Mouse (Mus musculus): ENCODE measurements at regions not wholly inside any gene's neighbourhood (a gene's known extent, or its start where the extent isn't known, plus 50 kb on each side); places are given as distances from the start of the nearest gene placed in this dataset.
A peak's percentile ranks its signal among the peaks of the same experiment; 100 is the strongest.

- no peak for DNase-seq (ENCODE audit: extremely low spot score in 1 of 2, low spot score in 2 of 2)
- Histone ChIP-seq H3K27ac (peak overlapping the region; percentile 25; the same call in 1 of the 2 replicates), H3K4me3 (no peak overlapping the region)
- intact Hi-C loops (cut with DNase I): loop anchor here (5.0 kb wide), 1 partner anchor 224 kb away; no protein-coding TSS in a partner anchor
- TF ChIP-seq CTCF (IDR thresholded peaks at IDR 0.05): no peak
Measured at GRCm38 (mm10) chr2:95891566-95891965, 426.4 kb upstream of the Lrrc4c start.

GRCm38 (mm10) chr2:95905026-95905425, 412.9 kb upstream of the Lrrc4c start:
- TF ChIP-seq CTCF (IDR thresholded peaks at IDR 0.05): no peak
- H3K27ac ChIP-seq: no peak overlapping the region
- intact Hi-C loops (cut with DNase I): no loop called here
- H3K4me3 ChIP-seq: no peak overlapping the region
- DNase-seq (ENCODE audit: extremely low spot score in 1 of 2, low spot score in 2 of 2): no peak

- intact Hi-C loops (cut with DNase I): no loop called here
- no peak for DNase-seq (ENCODE audit: extremely low spot score in 1 of 2, low spot score in 2 of 2)
- no peak for TF ChIP-seq CTCF (IDR thresholded peaks at IDR 0.05)
Measured at GRCm38 (mm10) chr2:95909758-95910157, 408.2 kb upstream of the Lrrc4c start.

GRCm38 (mm10) chr2:95910160-95910559, 407.8 kb upstream of the Lrrc4c start:
- no peak for TF ChIP-seq CTCF (IDR thresholded peaks at IDR 0.05)
- intact Hi-C loops (cut with DNase I): no loop called here
- DNase-seq (ENCODE audit: extremely low spot score in 1 of 2, low spot score in 2 of 2): no peak
- Histone ChIP-seq H3K4me3 (no peak overlapping the region), H3K27ac (no peak overlapping the region)

More at GRCm38 (mm10) chr2:95909758-95910157, 408.2 kb upstream of the Lrrc4c start:
- Histone ChIP-seq H3K4me3 (no peak overlapping the region), H3K27ac (no peak overlapping the region)
